ENCODE assay signal across 12 mouse cellular contexts in genomic region chr11:113767285-113767684, GRCm38 (mm10). TPM values are rescaled to one million over a fixed set of nuclear protein-coding genes. Genes with fewer than 3 reads are reported as not detected.
DNase-seq lines count a peak whose midpoint lies in the region; ATAC-seq and TF ChIP-seq lines count a peak whose summit lies in the region.
"Had no signal": no experiment of that assay in that cellular context is flagged by ENCODE, and none has a peak within 500 bp of the region (broad histone marks: within the 10 kb centered on the region; RNA-seq: fewer than 3 reads in every experiment).

No protein-coding gene starts in this region.

- no peak for TF ChIP-seq CTCF in intestine, postnatal 0 days (IDR thresholded peaks at IDR 0.05; ENCODE audit: low read depth)
- TF ChIP-seq CTCF in ES-Bruce4 (IDR thresholded peaks at IDR 0.05; ENCODE audit: low read depth, low read length) = no peak

- TF ChIP-seq POLR2A in ES-Bruce4 (IDR thresholded peaks at IDR 0.05; ENCODE audit: insufficient read depth, low read length) = no peak

- H3K27me3 ChIP-seq in intestine, embryonic 14.5 days (replicated peaks; ENCODE audit: control insufficient read depth, insufficient read depth, low read length) = no peaks in the 10 kb centered on the region
- no peaks in the 10 kb centered on the region for H3K27me3 ChIP-seq in intestine, postnatal 0 days (replicated peaks; ENCODE audit: control insufficient read depth, insufficient read depth, low read length)
- no peaks in the 10 kb centered on the region for H3K27me3 ChIP-seq in ES-Bruce4 (ENCODE audit: control insufficient read depth, insufficient read depth, low read length, poor library complexity, severe bottlenecking)
- no peaks in the 10 kb centered on the region for H3K27me3 ChIP-seq in embryonic facial prominence, embryonic 15.5 days
- no peaks in the 10 kb centered on the region for H3K27me3 ChIP-seq in intestine, embryonic 15.5 days (replicated peaks)
- no peaks in the 10 kb centered on the region for H3K27me3 ChIP-seq in forebrain, embryonic 13.5 days
- H3K27me3 ChIP-seq: neural tube, embryonic 13.5 days had no signal

- no peak overlapping the region for H3K4me3 ChIP-seq in intestine, embryonic 14.5 days (ENCODE audit: low read depth, low read length)
- no peak overlapping the region for H3K4me3 ChIP-seq in intestine, postnatal 0 days (ENCODE audit: low read depth, low read length)
- H3K4me3 ChIP-seq in ES-Bruce4 (ENCODE audit: low read depth, low read length) = peak overlapping the region; percentile 16; the same call in 1 of the 2 replicates
- no peak overlapping the region for H3K4me3 ChIP-seq in embryonic facial prominence, embryonic 15.5 days (replicated peaks)
- H3K4me3 ChIP-seq in intestine, embryonic 15.5 days (replicated peaks) = no peak overlapping the region
- no peak overlapping the region for H3K4me3 ChIP-seq in forebrain, embryonic 13.5 days
- H3K4me3 ChIP-seq: left cerebral cortex, adult 2 months; neural tube, embryonic 13.5 days had no signal

- no peak for ATAC-seq in intestine, embryonic 14.5 days (replicated peaks; ENCODE audit: low FRiP score, low TSS enrichment, low read depth)
- no peak for ATAC-seq in intestine, postnatal 0 days
- no peak for ATAC-seq in embryonic facial prominence, embryonic 15.5 days (ENCODE audit: insufficient number of reproducible peaks, low FRiP score, low TSS enrichment, low read depth)
- ATAC-seq in intestine, embryonic 15.5 days = no peak
- ATAC-seq in forebrain, embryonic 13.5 days = no peak

- 47% methylated on average over 8 of the region's 8 CpGs for WGBS in intestine, embryonic 14.5 days
- WGBS in intestine, postnatal 0 days = 65% methylated on average over 8 of the region's 8 CpGs
- WGBS in embryonic facial prominence, embryonic 15.5 days = 41% methylated on average over 8 of the region's 8 CpGs
- 54% methylated on average over 8 of the region's 8 CpGs for WGBS in intestine, embryonic 15.5 days
- 73% methylated on average over 8 of the region's 8 CpGs for WGBS in forebrain, embryonic 13.5 days

- H3K9me3 ChIP-seq in intestine, embryonic 14.5 days (ENCODE audit: control insufficient read depth, low read length) = no peaks in the 10 kb centered on the region
- no peaks in the 10 kb centered on the region for H3K9me3 ChIP-seq in intestine, postnatal 0 days (ENCODE audit: control insufficient read depth)
- no peaks in the 10 kb centered on the region for H3K9me3 ChIP-seq in ES-Bruce4 (replicated peaks; ENCODE audit: control insufficient read depth, insufficient read depth, low read length, poor library complexity, severe bottlenecking)
- no peaks in the 10 kb centered on the region for H3K9me3 ChIP-seq in embryonic facial prominence, embryonic 15.5 days (replicated peaks)
- no peaks in the 10 kb centered on the region for H3K9me3 ChIP-seq in intestine, embryonic 15.5 days
- H3K9me3 ChIP-seq in forebrain, embryonic 13.5 days (replicated peaks) = no peaks in the 10 kb centered on the region
- H3K9me3 ChIP-seq: neural tube, embryonic 13.5 days had no signal

- H3K4me1 ChIP-seq in intestine, embryonic 14.5 days (replicated peaks; ENCODE audit: control insufficient read depth, insufficient read depth, low read length) = peaks cover 29% of the 10 kb centered on the region
- 0 out of 2 replicates have a peak, but pooled peaks cover 9% of the 10 kb centered on the region for H3K4me1 ChIP-seq in intestine, postnatal 0 days (replicated peaks; ENCODE audit: control insufficient read depth, insufficient read depth, low read length)
- H3K4me1 ChIP-seq in ES-Bruce4 (ENCODE audit: control insufficient read depth, insufficient read depth, low read length) = peaks cover 6% of the 10 kb centered on the region
- H3K4me1 ChIP-seq in embryonic facial prominence, embryonic 15.5 days = peaks cover 72% of the 10 kb centered on the region
- H3K4me1 ChIP-seq in intestine, embryonic 15.5 days (replicated peaks) = peaks cover 20% of the 10 kb centered on the region
- H3K4me1 ChIP-seq in forebrain, embryonic 13.5 days = peaks cover 14% of the 10 kb centered on the region

- DNase-seq in intestine, embryonic 14.5 days (ENCODE audit: low spot score) = no peak
- no peak for DNase-seq in thymus, postnatal 10 days (ENCODE audit: low spot score in 2 of 2)
- no peak for DNase-seq in embryo, embryonic 9.5 days (ENCODE audit: extremely low spot score)
- DNase-seq: gastrocnemius, postnatal 10 days; thymus, postnatal 25 days had no signal

- no peak overlapping the region for H3K9ac ChIP-seq in intestine, embryonic 14.5 days (ENCODE audit: low read length)
- H3K9ac ChIP-seq in intestine, postnatal 0 days (ENCODE audit: low read depth, low read length) = no peak overlapping the region
- 0 out of 2 replicates have a peak overlapping the region, but pooled peaks have one; percentile 24 for H3K9ac ChIP-seq in ES-Bruce4 (ENCODE audit: low read depth, poor library complexity, severe bottlenecking)
- no peak overlapping the region for H3K9ac ChIP-seq in embryonic facial prominence, embryonic 15.5 days
- H3K9ac ChIP-seq in intestine, embryonic 15.5 days = no peak overlapping the region
- no peak overlapping the region for H3K9ac ChIP-seq in forebrain, embryonic 13.5 days

- TF ChIP-seq EP300 in ES-Bruce4 (IDR thresholded peaks at IDR 0.05; ENCODE audit: insufficient read depth, low read depth, low read length) = no peak

- H3K36me3 ChIP-seq in intestine, embryonic 14.5 days (ENCODE audit: control insufficient read depth, insufficient read depth, low read length) = no peaks in the 10 kb centered on the region
- H3K36me3 ChIP-seq in intestine, postnatal 0 days (ENCODE audit: control insufficient read depth, insufficient read depth) = no peaks in the 10 kb centered on the region
- H3K36me3 ChIP-seq in ES-Bruce4 (ENCODE audit: control insufficient read depth, insufficient read depth, low read length, poor library complexity, severe bottlenecking) = no peaks in the 10 kb centered on the region
- no peaks in the 10 kb centered on the region for H3K36me3 ChIP-seq in embryonic facial prominence, embryonic 15.5 days
- no peaks in the 10 kb centered on the region for H3K36me3 ChIP-seq in intestine, embryonic 15.5 days
- H3K36me3 ChIP-seq in forebrain, embryonic 13.5 days (ENCODE audit: poor library complexity, severe bottlenecking) = no peaks in the 10 kb centered on the region
- H3K36me3 ChIP-seq: neural tube, embryonic 13.5 days had no signal

- H3K4me2 ChIP-seq in intestine, embryonic 14.5 days (ENCODE audit: low read length) = no peak overlapping the region
- no peak overlapping the region for H3K4me2 ChIP-seq in intestine, postnatal 0 days (replicated peaks; ENCODE audit: low read depth)
- no peak overlapping the region for H3K4me2 ChIP-seq in embryonic facial prominence, embryonic 15.5 days (replicated peaks)
- no peak overlapping the region for H3K4me2 ChIP-seq in intestine, embryonic 15.5 days (replicated peaks)
- no peak overlapping the region for H3K4me2 ChIP-seq in forebrain, embryonic 13.5 days
- H3K4me2 ChIP-seq: neural tube, embryonic 13.5 days had no signal

- H3K27ac ChIP-seq in intestine, embryonic 14.5 days (ENCODE audit: low read depth) = peak overlapping the region; percentile 2; the same call in 1 of the 2 replicates
- H3K27ac ChIP-seq in intestine, postnatal 0 days (ENCODE audit: low read depth, low read length) = no peak overlapping the region
- H3K27ac ChIP-seq in ES-Bruce4 (ENCODE audit: insufficient read depth, low read length) = no peak overlapping the region
- peak overlapping the region; percentile 72 for H3K27ac ChIP-seq in embryonic facial prominence, embryonic 15.5 days (replicated peaks)
- H3K27ac ChIP-seq in intestine, embryonic 15.5 days = peak overlapping the region; percentile 27; the same call in 1 of the 2 replicates
- no peak overlapping the region for H3K27ac ChIP-seq in forebrain, embryonic 13.5 days
- H3K27ac ChIP-seq: left cerebral cortex, adult 2 months; neural tube, embryonic 13.5 days had no signal

RNA-seq across cellular contexts. Expression of gene Cdc42ep4, which starts 15.6 kb away (rescaled TPM):
- polyA plus RNA-seq in intestine, embryonic 14.5 days (2014; fragmentation: Nextera tagmentation; extraction: Ambion mirVana) = 46.8 and 52.0 TPM in 2 replicates
- polyA plus RNA-seq in intestine, postnatal 0 days (2015; fragmentation: Nextera tagmentation; extraction: Ambion mirVana) = 30.2 and 33.0 TPM in 2 replicates
- polyA plus RNA-seq in ES-Bruce4 (2011; ENCODE audit: insufficient read depth, insufficient read length, low read depth, missing spikeins) = 29.4 and 32.4 TPM in 2 replicates
- polyA plus RNA-seq in embryonic facial prominence, embryonic 15.5 days (2015; fragmentation: Nextera tagmentation; extraction: Ambion mirVana) = 82.2 and 86.2 TPM in 2 replicates
- 54.4 and 57.8 TPM in 2 replicates for polyA plus RNA-seq in intestine, embryonic 15.5 days (2015; fragmentation: Nextera tagmentation; extraction: Ambion mirVana)
- 89.8 and 98.0 TPM in 2 replicates for polyA plus RNA-seq in forebrain, embryonic 13.5 days (2015; fragmentation: Nextera tagmentation; extraction: Ambion mirVana)

RNA-seq across cellular contexts. Expression of gene Cpsf4l, which starts 57.5 kb away (rescaled TPM):
- 0.18 and 0.34 TPM in 2 replicates for polyA plus RNA-seq in intestine, embryonic 14.5 days (2014; fragmentation: Nextera tagmentation; extraction: Ambion mirVana)
- not detected in 2 replicates for polyA plus RNA-seq in intestine, postnatal 0 days (2015; fragmentation: Nextera tagmentation; extraction: Ambion mirVana)
- 18.0 and 18.1 TPM in 2 replicates for polyA plus RNA-seq in ES-Bruce4 (2011; ENCODE audit: insufficient read depth, insufficient read length, low read depth, missing spikeins)
- 1.6 and 2.1 TPM in 2 replicates for polyA plus RNA-seq in embryonic facial prominence, embryonic 15.5 days (2015; fragmentation: Nextera tagmentation; extraction: Ambion mirVana)
- 0.18 TPM in 1 of 2 replicates, not detected in the other for polyA plus RNA-seq in intestine, embryonic 15.5 days (2015; fragmentation: Nextera tagmentation; extraction: Ambion mirVana)
- 0.31 and 1.0 TPM in 2 replicates for polyA plus RNA-seq in forebrain, embryonic 13.5 days (2015; fragmentation: Nextera tagmentation; extraction: Ambion mirVana)

Comparison
In these comparisons a context has a peak if more than half of its experiments do, and no peak if none do; other contexts are left out.
1. H3K27ac ChIP-seq: peak in intestine, embryonic 14.5 days (single experiment), embryonic facial prominence, embryonic 15.5 days (single experiment) and intestine, embryonic 15.5 days (single experiment); none in intestine, postnatal 0 days (single experiment), ES-Bruce4 (single experiment) and forebrain, embryonic 13.5 days (single experiment).